ENCODE assay signal across 8 mouse cellular contexts in genomic region chr9:72275101-72275978, GRCm38 (mm10). TPM values are rescaled to one million over a fixed set of nuclear protein-coding genes. Genes with fewer than 3 reads are reported as not detected.
DNase-seq lines count a peak whose midpoint lies in the region; ATAC-seq and TF ChIP-seq lines count a peak whose summit lies in the region.

No protein-coding gene starts in this region.

- no peaks in the 10 kb centered on the region; the same call in none of the 2 replicates for H3K9me3 ChIP-seq in embryonic facial prominence, embryonic 13.5 days
- peaks cover 13% of the 10 kb centered on the region; the same call in 1 of the 2 replicates for H3K9me3 ChIP-seq in limb, embryonic 13.5 days
- H3K9me3 ChIP-seq in midbrain, embryonic 15.5 days, result no peaks in the 10 kb centered on the region

- no peak for TF ChIP-seq CTCF in bone marrow, adult 2 months (IDR thresholded peaks at IDR 0.05; ENCODE audit: control insufficient read depth, insufficient read depth, low read length)

- H3K4me3 ChIP-seq in bone marrow, adult 2 months (replicated peaks; ENCODE audit: control insufficient read depth, low read depth, low read length), result peak overlapping the region; percentile 86
- peak overlapping the region; percentile 65 for H3K4me3 ChIP-seq in embryonic facial prominence, embryonic 13.5 days
- H3K4me3 ChIP-seq in limb, embryonic 13.5 days, result peak overlapping the region; percentile 72
- H3K4me3 ChIP-seq in midbrain, embryonic 15.5 days, result peak overlapping the region; percentile 55

- peak; percentile 47; the same call in 1 of the 2 replicates for TF ChIP-seq POLR2A in bone marrow, adult 2 months (IDR thresholded peaks at IDR 0.05; ENCODE audit: borderline replicate concordance, control insufficient read depth, low read depth, low read length)

- WGBS in bone marrow, adult 2 months, result under 1% methylated on average over 67 of the region's 70 CpGs
- under 1% methylated on average over 65 of the region's 70 CpGs for whole genome bisulfite sequencing in embryonic facial prominence, embryonic 13.5 days
- 2% methylated on average over 56 of the region's 70 CpGs for WGBS in limb, embryonic 13.5 days
- 2% methylated on average over 47 of the region's 70 CpGs for WGBS in midbrain, embryonic 15.5 days

- peak overlapping the region; percentile 91 for H3K9ac ChIP-seq in embryonic facial prominence, embryonic 13.5 days
- peak overlapping the region; percentile 89 for H3K9ac ChIP-seq in limb, embryonic 13.5 days
- peak overlapping the region; percentile 80 for H3K9ac ChIP-seq in midbrain, embryonic 15.5 days

- peak; percentile 89 for ATAC-seq in embryonic facial prominence, embryonic 13.5 days (ENCODE audit: insufficient number of reproducible peaks, insufficient read depth, low FRiP score, low TSS enrichment, low read depth)
- peak; percentile 89 for ATAC-seq in limb, embryonic 13.5 days (ENCODE audit: low FRiP score, low read depth)
- ATAC-seq in midbrain, embryonic 15.5 days (replicated peaks), result peak; percentile 93

- peak overlapping the region; percentile 66 for H3K4me2 ChIP-seq in embryonic facial prominence, embryonic 13.5 days
- H3K4me2 ChIP-seq in limb, embryonic 13.5 days (replicated peaks), result peak overlapping the region; percentile 88
- peak overlapping the region; percentile 65 for H3K4me2 ChIP-seq in midbrain, embryonic 15.5 days

- no peaks in the 10 kb centered on the region for H3K36me3 ChIP-seq in embryonic facial prominence, embryonic 13.5 days
- no peaks in the 10 kb centered on the region for H3K36me3 ChIP-seq in limb, embryonic 13.5 days
- H3K36me3 ChIP-seq in midbrain, embryonic 15.5 days (replicated peaks), result no peaks in the 10 kb centered on the region

- no peaks in the 10 kb centered on the region; the same call in 1 of the 2 replicates for H3K4me1 ChIP-seq in bone marrow, adult 2 months (ENCODE audit: control insufficient read depth, insufficient read depth, low read length)
- H3K4me1 ChIP-seq in embryonic facial prominence, embryonic 13.5 days, result peaks cover 10% of the 10 kb centered on the region
- H3K4me1 ChIP-seq in limb, embryonic 13.5 days, result peaks cover 11% of the 10 kb centered on the region
- H3K4me1 ChIP-seq in midbrain, embryonic 15.5 days, result peaks cover 17% of the 10 kb centered on the region

- peak; percentile 72 to 74 for DNase-seq in B cell, adult 2 months
- DNase-seq in heart, adult 9 months (ENCODE audit: low spot score in 2 of 2), result peak; percentile 25 to 40
- DNase-seq in kidney, adult 9 months, result peak; percentile 54
- peak; percentile 73 to 77 for DNase-seq in spleen, postnatal 10 days (ENCODE audit: low spot score in 2 of 2)

- peak overlapping the region; percentile 97 for H3K27ac ChIP-seq in bone marrow, adult 2 months (ENCODE audit: control insufficient read depth, insufficient read depth, low read depth, low read length, poor library complexity)
- H3K27ac ChIP-seq in embryonic facial prominence, embryonic 13.5 days, result peak overlapping the region; percentile 98
- peak overlapping the region; percentile 98 for H3K27ac ChIP-seq in limb, embryonic 13.5 days
- H3K27ac ChIP-seq in midbrain, embryonic 15.5 days, result peak overlapping the region; percentile 97

- H3K27me3 ChIP-seq in embryonic facial prominence, embryonic 13.5 days, result no peaks in the 10 kb centered on the region
- H3K27me3 ChIP-seq in limb, embryonic 13.5 days, result no peaks in the 10 kb centered on the region
- H3K27me3 ChIP-seq in midbrain, embryonic 15.5 days (replicated peaks), result no peaks in the 10 kb centered on the region

RNA-seq across cellular contexts. Expression of gene Zfp280d, which starts 0.7 kb away (rescaled TPM):
- polyA plus RNA-seq in bone marrow, adult 2 months (2011; ENCODE audit: insufficient read depth, insufficient read length, low replicate concordance, missing spikeins), result 33.7 and 36.4 TPM in 2 replicates
- polyA plus RNA-seq in embryonic facial prominence, embryonic 13.5 days (2015; fragmentation: Nextera tagmentation; extraction: Ambion mirVana), result 49.5 and 51.5 TPM in 2 replicates
- 47.7 and 52.3 TPM in 2 replicates for polyA plus RNA-seq in limb, embryonic 13.5 days (2015; fragmentation: Nextera tagmentation; extraction: Ambion mirVana)
- polyA plus RNA-seq in midbrain, embryonic 15.5 days (2015; fragmentation: Nextera tagmentation; extraction: Ambion mirVana), result 37.0 and 41.3 TPM in 2 replicates

Comparison
In these comparisons a context has a peak if more than half of its experiments do, and no peak if none do; other contexts are left out.
1. Peak in every context shown above with its lines: DNase-seq, ATAC-seq, H3K4me3 ChIP-seq and H3K27ac ChIP-seq.